ENCODE assay signal across 13 mouse cellular contexts in the genomic region with DNA sequence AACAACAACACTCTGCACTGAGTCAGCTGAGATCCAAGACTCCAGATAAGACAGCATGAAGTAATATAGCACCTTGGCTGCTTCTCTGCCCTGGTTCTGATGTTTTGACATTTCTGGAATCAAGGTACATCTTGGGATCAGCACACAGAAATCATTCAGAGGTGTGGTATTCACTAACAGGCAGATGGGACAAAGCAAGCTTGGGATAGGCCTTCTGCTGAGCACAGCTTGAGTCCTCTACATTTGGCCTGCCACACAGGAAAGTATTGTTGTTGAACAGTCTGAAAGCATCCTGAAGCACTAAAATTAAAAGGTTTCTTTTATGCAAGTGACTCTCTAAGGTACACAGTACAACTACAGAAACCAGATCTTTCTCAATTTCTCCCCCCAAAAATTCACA.
"Had no signal": no experiment of that assay in that cellular context is flagged by ENCODE, and none has a peak within 500 bp of the region (broad histone marks: within the 10 kb centered on the region; RNA-seq: fewer than 3 reads in every experiment).

No protein-coding gene starts in this region.

- H3K27ac ChIP-seq: kidney, embryonic 15.5 days; left cerebral cortex, adult 2 months; liver, embryonic 15.5 days; midbrain, embryonic 12.5 days; neural tube, embryonic 13.5 days had no signal

- H3K4me3 ChIP-seq: kidney, embryonic 15.5 days; left cerebral cortex, adult 2 months; limb, embryonic 10.5 days; liver, embryonic 15.5 days; megakaryocyte, embryonic 14.5 days; midbrain, embryonic 12.5 days; neural tube, embryonic 13.5 days had no signal

- H3K27me3 ChIP-seq: kidney, embryonic 15.5 days; liver, embryonic 15.5 days; midbrain, embryonic 12.5 days; neural tube, embryonic 13.5 days had no signal

- H3K4me1 ChIP-seq: kidney, embryonic 15.5 days; liver, embryonic 15.5 days; megakaryocyte, embryonic 14.5 days had no signal

- DNase-seq: kidney, postnatal 14 days; lung, adult 2 months; lung, postnatal 36 days; right cerebral cortex, postnatal 25 days; thymus, postnatal 4 days had no signal

- ATAC-seq: midbrain, embryonic 16.5 days had no signal
